Mouse (Mus musculus) lung, postnatal 14 days (tissue): Measurements from ENCODE around the gene Baz2b.
A peak's percentile ranks its signal among the peaks of the same experiment; 100 is the strongest.
"Not testable (repeated sequence)": the region's sequence is repeated elsewhere in the genome, so short reads cannot be mapped to it uniquely, and the experiment has no call there.

Experiments used
- DNase-seq: peaks from one replicate; pipeline ENCODE4 v3.0.0; 2021

Baz2b gene

GRCm38 (mm10) chr2:60200051-60200562 lies 9.5 kb downstream of the Baz2b start:
- no peak for DNase-seq

- DNase-seq, result no peak
These were observed 12.8 kb downstream of the Baz2b start for GRCm38 (mm10) chr2:60196841-60197240.

GRCm38 (mm10) chr2:60181696-60182095 lies 27.9 kb downstream of the Baz2b start:
- no peak for DNase-seq

- no peak for DNase-seq
These were observed 32.1 kb downstream of the Baz2b start for GRCm38 (mm10) chr2:60177490-60177889.

GRCm38 (mm10) chr2:60176087-60176486 lies 33.6 kb downstream of the Baz2b start:
- DNase-seq, result no peak

- no peak for DNase-seq
These were observed 34.6 kb downstream of the Baz2b start for GRCm38 (mm10) chr2:60175078-60175477.

GRCm38 (mm10) chr2:60173595-60173994 lies 36.0 kb downstream of the Baz2b start:
- DNase-seq, result no peak

- no peak for DNase-seq
These were observed 36.4 kb downstream of the Baz2b start for GRCm38 (mm10) chr2:60173190-60173589.

GRCm38 (mm10) chr2:60172531-60172914 lies 37.1 kb downstream of the Baz2b start:
- DNase-seq, result peak; percentile 4

- peak; percentile 21 for DNase-seq
These were observed 37.7 kb downstream of the Baz2b start for GRCm38 (mm10) chr2:60171786-60172530.

GRCm38 (mm10) chr2:60166878-60167277 lies 42.8 kb downstream of the Baz2b start:
- no peak for DNase-seq

GRCm38 (mm10) chr2:60165679-60166078 lies 44.0 kb downstream of the Baz2b start:
- DNase-seq, result no peak

- DNase-seq, result no peak
These were observed 45.9 kb downstream of the Baz2b start for GRCm38 (mm10) chr2:60163744-60164143.

- no peak for DNase-seq
These were observed 57.2 kb downstream of the Baz2b start for GRCm38 (mm10) chr2:60152481-60152880.

GRCm38 (mm10) chr2:60148651-60149050 lies 61.0 kb downstream of the Baz2b start:
- DNase-seq, result no peak

- DNase-seq, result no peak
These were observed 62.2 kb downstream of the Baz2b start for GRCm38 (mm10) chr2:60147428-60147827.

GRCm38 (mm10) chr2:60145742-60146141 lies 63.9 kb downstream of the Baz2b start:
- peak; percentile 44 for DNase-seq

- DNase-seq, result no peak
These were observed 66.3 kb downstream of the Baz2b start for GRCm38 (mm10) chr2:60143383-60143782.

GRCm38 (mm10) chr2:60142281-60142680 lies 67.4 kb downstream of the Baz2b start:
- DNase-seq, result no peak

- no peak for DNase-seq
These were observed 70.9 kb downstream of the Baz2b start for GRCm38 (mm10) chr2:60138751-60139162.

GRCm38 (mm10) chr2:60135796-60136195 lies 73.8 kb downstream of the Baz2b start:
- no peak for DNase-seq

GRCm38 (mm10) chr2:60134958-60135357 lies 74.7 kb downstream of the Baz2b start:
- not testable (repeated sequence) for DNase-seq

GRCm38 (mm10) chr2:60133072-60133471 lies 76.6 kb downstream of the Baz2b start:
- no peak for DNase-seq

GRCm38 (mm10) chr2:60132269-60133042 lies 77.2 kb downstream of the Baz2b start:
- DNase-seq, result no peak
